Mouse (Mus musculus) spleen, adult 2 months (tissue): ENCODE measurements at regions not wholly inside any gene's neighbourhood (a gene's known extent, or its start where the extent isn't known, plus 50 kb on each side); places are given as distances from the start of the nearest gene placed in this dataset.

Experiments used
- DNase-seq, 2 experiments: peaks; one replicate each; pipeline versions ENCODE4 v3.0.0 to v3.0.0-alpha.2; 2012 to 2021; ENCODE audit warnings: low spot score in 2 of 2, low read depth in 1 of 2
- H3K27ac ChIP-seq: fragments of 200-500 bp; 2 replicates; pipeline ENCODE4 v1.5.1; 2012; ENCODE audit warnings: low read length, inconsistent platforms; ENCODE audit not compliant: insufficient read depth
- H3K27me3 ChIP-seq: fragments of 200-500 bp; 2 replicates; pipeline ENCODE4 v1.6.1; 2012; ENCODE audit warnings: mild to moderate bottlenecking, moderate library complexity, low read length, inconsistent platforms; ENCODE audit not compliant: control insufficient read depth, insufficient read depth
- H3K36me3 ChIP-seq: fragments of 200-500 bp; 2 replicates; pipeline ENCODE4 v1.6.1; 2012; ENCODE audit warnings: mild to moderate bottlenecking, low read length, inconsistent platforms; ENCODE audit not compliant: control insufficient read depth, insufficient read depth
- H3K4me1 ChIP-seq: fragments of 200-500 bp; 2 replicates; pipeline ENCODE4 v1.6.1; 2011; ENCODE audit warnings: inconsistent platforms; ENCODE audit not compliant: control insufficient read depth, insufficient read depth, insufficient read length
- H3K4me3 ChIP-seq: fragments of 200-500 bp; 2 replicates; pipeline ENCODE4 v1.5.1; 2011; ENCODE audit warnings: mild to moderate bottlenecking, inconsistent platforms; ENCODE audit not compliant: insufficient read depth, insufficient read length; ENCODE audit errors: extremely low read depth
- CTCF ChIP-seq: fragments of 200-500 bp; IDR thresholded peaks from 2 replicates; pipeline ENCODE4 v1.5.1; 2011; ENCODE audit warnings: mild to moderate bottlenecking, inconsistent platforms; ENCODE audit not compliant: insufficient read depth, insufficient read length, insufficient replicate concordance; ENCODE audit errors: extremely low read depth
- POLR2A ChIP-seq: fragments of 200-500 bp; IDR thresholded peaks from 2 replicates; pipeline ENCODE4 v1.6.1; 2011; ENCODE audit warnings: low read depth, low read length, inconsistent platforms
- WGBS: fragments of 180-500 bp; shearing (Covaris S2); methylation state at CpG from one replicate; pipeline ENCODE4 v1.1.7; 2018; 5-methylcytosine and 5-hydroxymethylcytosine counted together

DNA sequence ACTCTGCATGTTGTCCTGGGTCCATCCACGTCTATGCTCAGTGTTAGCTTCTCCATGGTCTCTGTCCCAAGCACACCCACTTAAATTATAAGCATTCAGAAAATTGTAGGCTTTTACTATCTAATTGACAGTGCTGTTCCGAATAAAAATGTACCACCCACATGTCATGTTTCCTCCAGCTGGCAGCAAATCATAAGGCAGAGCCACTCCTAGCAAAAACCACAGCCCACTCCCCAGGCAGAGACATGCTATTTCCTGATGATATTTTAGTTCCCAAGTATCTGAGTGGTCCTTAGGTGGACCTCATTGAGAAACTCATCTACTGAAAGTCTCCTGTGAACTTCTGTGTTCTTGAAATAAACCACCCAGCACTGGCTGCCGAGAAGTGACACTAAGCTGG is 117.1 kb downstream of the Spata18 start:
- TF ChIP-seq POLR2A: no peak
- TF ChIP-seq CTCF: no peak
- no peak overlapping the region for H3K4me3 ChIP-seq
- H3K4me1 ChIP-seq: no peaks in the 10 kb centered on the region
- H3K27me3 ChIP-seq: no peaks in the 10 kb centered on the region
- no peaks in the 10 kb centered on the region for H3K36me3 ChIP-seq
- DNase-seq: no peak
- WGBS: 61% methylated on average over 3 of the region's 3 CpGs
- H3K27ac ChIP-seq: no peak overlapping the region

DNA sequence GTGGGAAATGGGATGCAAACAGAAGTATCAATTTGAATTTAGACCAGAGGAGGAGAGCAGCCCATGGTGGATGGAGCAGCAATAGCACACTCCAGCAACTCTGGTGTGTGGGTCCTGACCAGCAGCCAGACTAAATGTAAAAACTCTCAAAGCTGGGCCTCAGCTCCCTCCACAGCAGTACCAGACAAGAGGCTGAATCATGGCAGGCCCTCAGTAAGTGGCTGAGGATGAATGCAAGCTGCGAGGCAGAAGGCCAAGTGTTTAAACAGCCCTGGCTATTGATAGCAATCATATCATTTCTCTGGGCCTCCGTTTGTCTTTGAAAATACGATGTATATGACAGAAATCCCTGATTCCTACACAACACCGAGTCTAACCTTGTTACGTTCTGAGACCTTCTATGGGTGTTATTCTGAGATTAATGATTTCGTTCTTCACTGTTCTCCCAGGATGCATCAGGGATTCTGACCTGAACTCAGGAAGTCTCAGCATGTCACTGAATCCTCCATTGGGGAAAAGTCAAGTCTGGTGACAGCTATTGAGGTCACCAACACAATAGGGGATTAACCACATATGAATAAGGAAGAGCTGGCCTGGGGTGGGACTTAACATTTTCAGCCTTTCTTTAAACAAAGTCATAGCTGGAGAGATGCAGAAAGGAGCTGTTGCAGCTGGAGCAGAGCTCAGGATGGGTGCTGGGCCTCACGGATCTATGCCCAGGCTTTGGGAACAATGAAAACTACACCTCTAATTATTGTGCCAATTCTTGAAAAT is 124.8 kb downstream of the Spata18 start:
- no peak for DNase-seq
- Histone ChIP-seq H3K4me3 (no peak overlapping the region), H3K4me1 (no peaks in the 10 kb centered on the region), H3K27me3 (no peaks in the 10 kb centered on the region), H3K36me3 (no peaks in the 10 kb centered on the region), H3K27ac (no peak overlapping the region)
- WGBS: 88% methylated on average over 7 of the region's 7 CpGs
- TF ChIP-seq POLR2A (no peak), CTCF (no peak)

DNA sequence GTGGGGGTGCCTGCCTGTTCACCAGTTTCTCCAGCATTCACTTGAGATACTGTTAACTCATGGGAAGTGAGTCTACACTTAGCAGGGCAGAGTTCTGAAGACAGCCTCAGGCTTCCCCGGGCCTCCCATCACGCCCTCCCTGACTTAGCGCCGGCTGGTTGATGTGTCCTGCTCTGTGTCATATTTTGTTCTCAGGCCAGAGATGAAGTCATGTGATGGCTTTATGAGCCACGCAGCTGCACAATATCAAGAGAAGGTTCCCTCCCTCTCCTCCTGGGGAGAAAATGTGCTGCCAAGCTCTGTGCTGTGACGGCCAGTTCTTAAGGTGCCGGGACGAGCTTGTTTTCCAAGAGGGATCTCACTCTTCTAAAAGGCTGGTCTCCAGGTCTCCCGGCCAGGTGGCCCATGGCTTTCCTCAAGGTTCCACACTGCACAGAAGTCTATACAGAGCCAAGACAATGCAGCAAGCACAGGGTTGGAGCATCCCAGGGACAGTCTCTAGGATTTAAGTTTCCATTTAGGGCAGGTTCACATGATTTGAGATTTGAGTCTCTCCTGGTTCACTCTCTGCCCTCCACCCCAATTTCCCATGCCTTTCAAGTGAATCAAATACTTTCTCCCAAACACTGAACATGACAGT is 126.2 kb downstream of the Spata18 start:
- no peak for TF ChIP-seq CTCF
- no peak for TF ChIP-seq POLR2A
- no peak for DNase-seq
- H3K4me1 ChIP-seq: no peaks in the 10 kb centered on the region

DNA sequence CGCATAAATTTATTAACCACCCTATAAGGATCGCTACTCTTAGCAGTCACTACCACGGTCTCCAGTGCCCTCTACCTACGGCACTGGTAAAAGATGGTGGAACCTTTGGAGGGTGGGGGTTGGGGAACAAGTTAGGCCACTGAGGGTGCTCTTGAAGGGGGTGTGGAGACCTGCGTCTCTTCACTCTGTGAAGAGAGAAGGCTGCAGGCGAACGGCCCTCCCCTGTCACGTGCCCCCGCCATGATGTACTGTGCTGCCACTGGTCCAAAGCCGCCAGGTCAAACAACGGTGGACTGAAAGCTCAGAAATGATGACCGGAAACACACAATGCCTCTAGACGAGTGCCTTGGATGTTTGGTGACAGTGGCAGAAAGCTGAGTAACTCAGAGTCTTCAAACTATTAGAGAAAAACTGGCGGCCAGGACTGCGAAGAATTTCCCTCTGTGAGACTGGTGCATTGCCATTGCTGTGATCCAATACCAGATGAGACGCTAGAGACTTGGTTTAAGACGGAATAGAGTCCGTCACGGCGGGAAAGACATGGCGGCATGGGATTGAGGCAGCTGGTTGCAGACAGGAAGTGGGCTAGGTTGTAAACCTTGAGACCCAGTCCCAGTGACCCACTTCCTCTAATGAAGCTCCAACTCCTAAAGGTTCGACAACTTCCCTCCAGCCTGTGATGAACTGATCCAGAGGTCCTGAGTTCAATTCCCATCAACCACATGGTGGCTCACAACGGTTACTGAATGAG is 130.2 kb downstream of the Spata18 start:
- no peak for DNase-seq
- WGBS: 92% methylated on average over 23 of the region's 23 CpGs
- Histone ChIP-seq H3K27me3 (no peaks in the 10 kb centered on the region), H3K27ac (no peak overlapping the region), H3K36me3 (no peaks in the 10 kb centered on the region), H3K4me1 (no peaks in the 10 kb centered on the region), H3K4me3 (no peak overlapping the region)
- no peak for TF ChIP-seq CTCF
- TF ChIP-seq POLR2A: no peak

More for the DNA sequence above, 126.2 kb downstream of the Spata18 start:
- H3K36me3 ChIP-seq: no peaks in the 10 kb centered on the region
- H3K27ac ChIP-seq: no peak overlapping the region
- H3K4me3 ChIP-seq: no peak overlapping the region
- no peaks in the 10 kb centered on the region for H3K27me3 ChIP-seq
- 81% methylated on average over 9 of the region's 9 CpGs for WGBS

DNA sequence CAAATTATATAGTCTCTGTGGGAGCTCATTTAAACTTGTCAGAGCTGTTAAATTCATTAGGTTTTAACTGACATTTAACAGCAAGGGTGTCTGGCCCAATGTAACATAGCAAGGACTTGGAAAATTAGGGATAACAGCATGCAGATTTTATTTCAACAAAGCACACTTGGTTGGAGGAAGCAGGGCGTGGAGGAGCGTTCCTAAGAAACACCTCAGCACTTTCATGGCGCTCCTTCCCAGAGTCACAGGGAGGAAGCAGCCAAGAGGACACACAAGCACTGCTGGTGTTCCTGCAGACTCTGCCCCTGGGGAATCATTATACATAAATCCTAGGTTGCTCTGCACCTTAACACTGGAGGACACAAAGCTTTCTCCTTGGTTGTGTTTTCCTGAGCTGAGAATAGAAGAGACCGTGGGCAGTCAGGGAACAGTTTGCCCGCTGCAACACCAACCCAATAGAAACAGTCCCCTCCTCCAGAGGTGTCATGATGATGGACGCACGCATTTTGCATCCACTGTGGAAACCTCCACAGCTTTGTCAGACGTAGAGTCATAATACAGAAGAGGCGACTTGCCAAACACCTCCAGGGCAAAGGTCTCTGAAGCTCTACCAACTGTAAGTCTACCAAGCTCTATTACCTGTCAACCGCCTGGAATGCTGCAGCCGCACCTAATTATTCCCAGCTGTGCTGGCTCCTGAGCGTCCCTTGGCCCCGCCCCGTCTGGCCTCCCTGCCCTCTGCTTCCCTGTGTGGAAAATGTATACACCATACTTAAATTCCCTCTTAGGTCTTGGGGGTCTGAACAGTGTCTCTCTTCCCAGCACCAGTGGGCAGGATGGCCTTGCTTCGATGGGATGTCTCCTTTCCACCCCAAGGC is 131.3 kb downstream of the Spata18 start:
- Histone ChIP-seq H3K36me3 (no peaks in the 10 kb centered on the region), H3K27me3 (no peaks in the 10 kb centered on the region), H3K4me1 (no peaks in the 10 kb centered on the region), H3K27ac (no peak overlapping the region), H3K4me3 (no peak overlapping the region)
- TF ChIP-seq POLR2A (no peak), CTCF (no peak)
- 86% methylated on average over 15 of the region's 15 CpGs for WGBS
- no peak for DNase-seq

DNA sequence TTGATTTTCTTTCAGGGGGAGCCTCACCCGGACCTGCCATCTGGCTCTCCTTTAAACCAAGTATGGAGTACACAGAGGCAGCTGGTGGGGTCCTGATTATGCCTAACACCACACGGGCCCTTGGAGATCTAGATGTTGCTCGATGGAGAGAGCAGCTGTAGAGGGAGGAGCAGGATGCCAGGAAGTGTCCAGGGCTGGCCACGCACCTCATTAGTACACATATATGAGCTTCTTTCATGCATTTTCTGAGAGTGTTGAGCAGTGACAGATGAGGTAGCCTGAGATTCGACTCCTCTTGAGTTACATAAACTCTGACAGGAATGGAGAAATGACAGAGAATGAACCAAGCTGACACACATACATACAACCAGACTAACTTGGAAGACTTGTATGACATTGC is 136.1 kb downstream of the Spata18 start:
- H3K36me3 ChIP-seq: no peaks in the 10 kb centered on the region
- no peak overlapping the region for H3K27ac ChIP-seq
- H3K27me3 ChIP-seq: no peaks in the 10 kb centered on the region
- no peaks in the 10 kb centered on the region for H3K4me1 ChIP-seq
- DNase-seq: no peak
- H3K4me3 ChIP-seq: no peak overlapping the region
- 86% methylated on average over 5 of the region's 5 CpGs for WGBS
- TF ChIP-seq POLR2A (no peak), CTCF (no peak)
